22 mouse cellular contexts compared by ENCODE assay signal in the genomic region with DNA sequence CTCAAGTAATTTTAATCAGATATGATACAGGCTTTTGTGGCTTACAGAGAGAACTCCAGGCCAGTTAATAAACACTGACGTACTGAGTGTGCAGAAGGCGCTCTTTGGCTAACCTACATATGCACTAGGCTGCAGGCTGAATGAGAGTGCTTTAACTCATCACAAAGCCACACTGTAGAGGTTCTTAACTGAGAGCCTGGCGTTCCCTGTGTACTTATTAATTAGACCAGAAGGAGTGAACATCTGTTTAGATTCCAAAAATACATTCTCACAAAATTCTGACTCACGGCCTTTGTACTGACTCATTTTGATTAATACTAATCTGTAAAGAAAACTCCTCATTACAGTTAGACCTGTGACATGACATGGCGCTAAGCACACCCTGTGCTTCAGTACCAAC. TPM values are rescaled to one million over a fixed set of nuclear protein-coding genes. Genes with fewer than 3 reads are reported as not detected.
DNase-seq lines count a peak whose midpoint lies in the region; ATAC-seq and TF ChIP-seq lines count a peak whose summit lies in the region.
"Had no signal": no experiment of that assay in that cellular context is flagged by ENCODE, and none has a peak within 500 bp of the region (broad histone marks: within the 10 kb centered on the region; RNA-seq: fewer than 3 reads in every experiment).

No protein-coding gene starts in this region.

- no peaks in the 10 kb centered on the region for H3K27me3 ChIP-seq in forebrain, postnatal 0 days (ENCODE audit: insufficient read depth, low read length)
- H3K27me3 ChIP-seq in forebrain, embryonic 11.5 days (ENCODE audit: control insufficient read depth, insufficient read depth, low read length): no peaks in the 10 kb centered on the region
- H3K27me3 ChIP-seq in liver, postnatal 0 days (ENCODE audit: insufficient read depth, low read length): no peaks in the 10 kb centered on the region
- no peaks in the 10 kb centered on the region for H3K27me3 ChIP-seq in midbrain, embryonic 15.5 days (replicated peaks)
- H3K27me3 ChIP-seq: CH12.LX; forebrain, embryonic 15.5 days had no signal

- no peaks in the 10 kb centered on the region for H3K9me3 ChIP-seq in forebrain, postnatal 0 days (ENCODE audit: low read length)
- no peaks in the 10 kb centered on the region for H3K9me3 ChIP-seq in forebrain, embryonic 11.5 days (ENCODE audit: control insufficient read depth, low read length)
- H3K9me3 ChIP-seq in liver, postnatal 0 days (ENCODE audit: low read length): no peaks in the 10 kb centered on the region
- no peaks in the 10 kb centered on the region for H3K9me3 ChIP-seq in midbrain, embryonic 15.5 days
- H3K9me3 ChIP-seq: embryonic facial prominence, embryonic 10.5 days; forebrain, embryonic 15.5 days; limb, embryonic 10.5 days had no signal

- H3K27ac ChIP-seq in forebrain, postnatal 0 days (ENCODE audit: low read depth, low read length): no peak overlapping the region
- no peak overlapping the region for H3K27ac ChIP-seq in forebrain, embryonic 11.5 days (ENCODE audit: low read depth, low read length)
- peak overlapping the region; percentile 66; the same call in 1 of the 2 replicates for H3K27ac ChIP-seq in liver, postnatal 0 days (ENCODE audit: low read depth)
- H3K27ac ChIP-seq in midbrain, embryonic 15.5 days: no peak overlapping the region
- H3K27ac ChIP-seq: embryonic facial prominence, embryonic 10.5 days; forebrain, embryonic 15.5 days; limb, embryonic 10.5 days had no signal

- peaks cover 34% of the 10 kb centered on the region for H3K36me3 ChIP-seq in forebrain, postnatal 0 days (ENCODE audit: insufficient read depth)
- 0 out of 2 replicates have a peak, but pooled peaks cover 3% of the 10 kb centered on the region for H3K36me3 ChIP-seq in forebrain, embryonic 11.5 days (ENCODE audit: control insufficient read depth, insufficient read depth, low read length)
- H3K36me3 ChIP-seq in liver, postnatal 0 days (replicated peaks; ENCODE audit: insufficient read depth, low read length): peaks cover 54% of the 10 kb centered on the region
- peaks cover 31% of the 10 kb centered on the region for H3K36me3 ChIP-seq in midbrain, embryonic 15.5 days (replicated peaks)

- 0 out of 2 replicates have a peak, but pooled peaks have one; percentile 20 for TF ChIP-seq EP300 in liver, postnatal 0 days (IDR thresholded peaks at IDR 0.05; ENCODE audit: low read depth)

- no peaks in the 10 kb centered on the region for H3K4me1 ChIP-seq in forebrain, postnatal 0 days (ENCODE audit: insufficient read depth)
- no peaks in the 10 kb centered on the region for H3K4me1 ChIP-seq in forebrain, embryonic 11.5 days (replicated peaks; ENCODE audit: control insufficient read depth, insufficient read depth, low read length)
- peaks cover 26% of the 10 kb centered on the region for H3K4me1 ChIP-seq in liver, postnatal 0 days (ENCODE audit: insufficient read depth)
- 0 out of 2 replicates have a peak, but pooled peaks cover 3% of the 10 kb centered on the region for H3K4me1 ChIP-seq in midbrain, embryonic 15.5 days
- H3K4me1 ChIP-seq: forebrain, embryonic 15.5 days had no signal

- 0 out of 2 replicates have a peak, but pooled peaks have one; percentile 18 for ATAC-seq in forebrain, postnatal 0 days
- ATAC-seq in forebrain, embryonic 11.5 days (replicated peaks; ENCODE audit: low FRiP score): no peak
- ATAC-seq in liver, postnatal 0 days: no peak
- ATAC-seq in midbrain, embryonic 15.5 days (replicated peaks): no peak
- ATAC-seq: forebrain, embryonic 15.5 days had no signal

- DNase-seq in forebrain, postnatal 0 days: no peak
- DNase-seq in forebrain, embryonic 11.5 days (ENCODE audit: low spot score): no peak
- DNase-seq in layer of hippocampus, adult 9-10 months (ENCODE audit: low spot score): peak; percentile 51
- DNase-seq in layer of hippocampus, adult 11-12 months (ENCODE audit: low spot score): no peak
- peak; percentile 68 for DNase-seq in Muller cell, postnatal 12 days (ENCODE audit: inconsistent ontology term)
- DNase-seq in liver, postnatal 0 days: no peak
- DNase-seq in kidney, postnatal 4 days: no peak
- DNase-seq: adrenal gland, adult 8-10 months; cerebellum, adult 18-20 months; heart, postnatal 14 days; kidney, adult 18-20 months; kidney, postnatal 14 days; lung, adult 2 months; lung, postnatal 4 days; midbrain, embryonic 14.5 days; right cerebral cortex, postnatal 14 days; thymus, postnatal 4 days had no signal

- no peak overlapping the region for H3K4me3 ChIP-seq in forebrain, postnatal 0 days (ENCODE audit: low read depth, low read length)
- no peak overlapping the region for H3K4me3 ChIP-seq in forebrain, embryonic 11.5 days (ENCODE audit: low read depth, low read length)
- H3K4me3 ChIP-seq in liver, postnatal 0 days (ENCODE audit: low read depth, low read length): no peak overlapping the region
- no peak overlapping the region for H3K4me3 ChIP-seq in midbrain, embryonic 15.5 days
- H3K4me3 ChIP-seq: embryonic facial prominence, embryonic 10.5 days; forebrain, embryonic 15.5 days; limb, embryonic 10.5 days had no signal

- no peak overlapping the region for H3K4me2 ChIP-seq in forebrain, postnatal 0 days (ENCODE audit: low read depth)
- no peak overlapping the region for H3K4me2 ChIP-seq in forebrain, embryonic 11.5 days (ENCODE audit: low read depth, low read length, severe bottlenecking)
- H3K4me2 ChIP-seq in liver, postnatal 0 days (ENCODE audit: low read depth, low read length): no peak overlapping the region
- no peak overlapping the region for H3K4me2 ChIP-seq in midbrain, embryonic 15.5 days
- H3K4me2 ChIP-seq: forebrain, embryonic 15.5 days had no signal

- no peak overlapping the region for H3K9ac ChIP-seq in forebrain, postnatal 0 days
- H3K9ac ChIP-seq in forebrain, embryonic 11.5 days (ENCODE audit: low read length): no peak overlapping the region
- no peak overlapping the region for H3K9ac ChIP-seq in liver, postnatal 0 days (replicated peaks)
- no peak overlapping the region for H3K9ac ChIP-seq in midbrain, embryonic 15.5 days
- H3K9ac ChIP-seq: forebrain, embryonic 15.5 days had no signal

- no peak for TF ChIP-seq CTCF in forebrain, postnatal 0 days (IDR thresholded peaks at IDR 0.05; ENCODE audit: low read depth)
- no peak for TF ChIP-seq CTCF in liver, postnatal 0 days (IDR thresholded peaks at IDR 0.05; ENCODE audit: low read depth)

- 70% methylated on average over 5 of the region's 5 CpGs for WGBS in forebrain, postnatal 0 days
- 88% methylated on average over 5 of the region's 5 CpGs for WGBS in forebrain, embryonic 11.5 days
- WGBS in liver, postnatal 0 days (ENCODE audit: insufficient replicate concordance): 77% methylated on average over 5 of the region's 5 CpGs
- 90% methylated on average over 5 of the region's 5 CpGs for WGBS in midbrain, embryonic 15.5 days

RNA-seq across cellular contexts. Expression of gene Tbc1d14, which starts 25.8 kb away (rescaled TPM):
- 28.1 and 29.0 TPM in 2 replicates for total RNA-seq in forebrain, postnatal 0 days (2014; rRNA removed)
- 74.1 and 74.5 TPM in 2 replicates for polyA plus RNA-seq in forebrain, postnatal 0 days (2015; fragmentation: Nextera tagmentation; extraction: Ambion mirVana)
- polyA plus RNA-seq in forebrain, embryonic 11.5 days (2014; fragmentation: Nextera tagmentation; extraction: Ambion mirVana): 48.3 and 50.8 TPM in 2 replicates
- 5.7 and 6.5 TPM in 2 replicates for polyA plus RNA-seq in liver, postnatal 0 days (2015; fragmentation: Nextera tagmentation; extraction: Ambion mirVana)
- polyA plus RNA-seq in midbrain, embryonic 15.5 days (2015; fragmentation: Nextera tagmentation; extraction: Ambion mirVana): 70.4 and 75.0 TPM in 2 replicates

Comparison
In these comparisons a context has a peak if more than half of its experiments do, and no peak if none do; other contexts are left out.
1. DNase-seq: peak in layer of hippocampus, adult 9-10 months (single experiment) and Muller cell, postnatal 12 days (single experiment); none in forebrain, postnatal 0 days (single experiment), forebrain, embryonic 11.5 days (single experiment), layer of hippocampus, adult 11-12 months (single experiment), liver, postnatal 0 days (single experiment) and kidney, postnatal 4 days (0 of 2).